Mouse (Mus musculus): ENCODE results near the gene Sh3glb1.

DNA sequence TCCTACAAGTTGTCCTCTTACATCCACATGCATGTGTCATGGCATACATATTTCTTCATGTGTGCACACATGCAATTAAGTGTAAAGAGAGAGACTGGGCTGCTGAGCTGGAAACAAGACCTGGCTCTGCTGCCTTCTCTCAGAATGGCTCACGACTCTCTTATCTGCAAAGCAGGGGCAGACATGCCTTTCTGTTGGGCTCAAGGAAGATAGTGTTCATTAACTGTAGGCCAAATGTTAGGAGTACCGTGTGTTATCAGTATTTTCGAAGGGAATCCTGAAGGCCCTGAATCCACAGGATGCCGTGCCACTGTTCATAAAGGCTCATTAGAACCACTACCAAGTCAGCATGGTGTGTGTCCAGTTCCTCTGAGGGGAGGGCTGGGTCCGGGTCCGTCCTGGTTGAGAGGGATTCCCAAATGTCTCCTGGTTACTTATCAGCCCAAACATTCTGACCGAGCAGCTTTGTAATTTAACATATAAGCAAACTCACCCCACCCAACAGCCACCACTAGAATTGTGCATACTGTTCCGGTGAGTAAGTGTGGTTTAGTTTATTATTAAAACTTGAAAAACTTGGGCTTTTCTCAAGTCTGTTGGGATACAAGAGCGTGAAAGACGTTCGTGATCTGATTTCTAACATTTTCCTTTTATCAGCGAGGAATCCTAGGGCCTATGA, 36.9 kb downstream of the Sh3glb1 start:
- TF ChIP-seq GATA1 (IDR thresholded peaks at IDR 0.05; ENCODE audit: borderline replicate concordance, low read length) (no peak), FLI1 (IDR thresholded peaks at IDR 0.05; ENCODE audit: low read length) (no peak)
